Mouse (Mus musculus) limb, embryonic 14.5 days (tissue): ENCODE data around the gene Dctn1. TPM values are rescaled to one million over a fixed set of nuclear protein-coding genes. Genes with fewer than 3 reads are reported as not detected.

Experiments
- ATAC-seq: fragments of 200-750 bp; cut with Nextera tagmentation; 2 replicates; pipeline ENCODE4 v1.8.0; 2017; ENCODE audit warnings: low read depth, moderate number of reproducible peaks, moderate TSS enrichment; ENCODE audit not compliant: low FRiP score
- DNase-seq: peaks from one replicate; pipeline ENCODE4 v3.0.0-alpha.2; 2015; ENCODE audit warnings: low spot score
- H3K27ac ChIP-seq: fragments of 300-500 bp; sonication (generic); replicated peaks from 2 replicates; pipeline ENCODE4 v1.5.1; 2014; ENCODE audit warnings: low read depth, mild to moderate bottlenecking, low read length, moderate library complexity, mixed read lengths
- H3K27me3 ChIP-seq: fragments of 300-500 bp; sonication (generic); 2 replicates; pipeline ENCODE4 v1.6.1; 2014; ENCODE audit warnings: low read length, mixed read lengths; ENCODE audit not compliant: control insufficient read depth, insufficient read depth
- H3K36me3 ChIP-seq: fragments of 300-500 bp; sonication (generic); 2 replicates; pipeline ENCODE4 v1.6.1; 2014; ENCODE audit warnings: mild to moderate bottlenecking, low read length, moderate library complexity, mixed read lengths; ENCODE audit not compliant: control insufficient read depth, insufficient read depth
- H3K4me1 ChIP-seq: fragments of 300-500 bp; sonication (generic); 2 replicates; pipeline ENCODE4 v1.6.1; 2014; ENCODE audit warnings: antibody characterized with exemption, low read length, mixed read lengths; ENCODE audit not compliant: control insufficient read depth, insufficient read depth
- H3K4me2 ChIP-seq: fragments of 300-500 bp; sonication (generic); replicated peaks from 2 replicates; pipeline ENCODE4 v1.6.1; 2014; ENCODE audit warnings: low read depth, mild to moderate bottlenecking, low read length, moderate library complexity; ENCODE audit not compliant: severe bottlenecking
- H3K4me3 ChIP-seq: fragments of 300-500 bp; sonication (generic); replicated peaks from 2 replicates; pipeline ENCODE4 v1.5.1; 2014; ENCODE audit warnings: low read length
- H3K9ac ChIP-seq: fragments of 300-500 bp; sonication (generic); 2 replicates; pipeline ENCODE4 v1.6.1; 2014; ENCODE audit warnings: mild to moderate bottlenecking, low read depth, low read length, moderate library complexity; ENCODE audit not compliant: severe bottlenecking
- H3K9me3 ChIP-seq: fragments of 300-500 bp; sonication (generic); 2 replicates; pipeline ENCODE4 v1.6.1; 2016; ENCODE audit warnings: low read length; ENCODE audit not compliant: control insufficient read depth
- POLR2A ChIP-seq: fragments of 200-500 bp; IDR thresholded peaks from 2 replicates; pipeline ENCODE4 v1.8.0; 2012; ENCODE audit warnings: inconsistent platforms, mild to moderate bottlenecking, moderate library complexity, borderline replicate concordance; ENCODE audit not compliant: insufficient read depth, insufficient read length; ENCODE audit errors: extremely low read depth
- WGBS: fragments of 180-500 bp; shearing (Covaris S2); extraction: QIAGEN DNeasy Blood & Tissue Kit; methylation state at CpG from one replicate; pipeline ENCODE4 v1.1.7; 2014; 5-methylcytosine and 5-hydroxymethylcytosine counted together
- polyA plus RNA-seq, 2 experiments: library from polyadenylated mRNA; depleted of rRNA in 1 of 2; stranded (reverse) in 1 of 2; unstranded in 1 of 2; fragments of >200 nt; fragmentation: Nextera tagmentation in 1 of 2; extraction: Ambion mirVana in 1 of 2; gene quantifications; 2 replicates each; pipeline versions ENCODE4 v1.2.1 to v1.2.3; 2012 to 2014

The Dctn1 gene
- polyA plus RNA-seq, 2 experiments: 82.0 to 128 TPM

DNA sequence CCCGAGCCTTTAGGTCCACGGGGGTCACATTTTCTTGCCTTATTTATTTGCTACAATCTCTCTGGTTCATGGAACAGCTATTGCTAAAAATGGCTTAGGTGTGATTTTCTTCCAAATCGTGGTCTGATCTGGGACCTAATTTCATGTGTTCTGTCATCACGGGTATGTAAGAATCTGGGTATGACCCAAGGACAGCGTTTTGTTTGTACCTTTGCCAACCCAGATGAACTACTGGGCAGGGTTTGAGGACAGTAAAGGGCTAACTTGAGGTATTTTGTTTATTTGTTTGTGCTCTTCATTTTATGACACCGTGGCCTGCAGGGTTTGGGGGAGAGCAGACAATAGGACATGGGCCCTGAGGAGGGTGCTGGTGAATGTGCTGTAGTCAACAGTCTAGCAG lies 14.9 kb downstream of the Dctn1 start:
- H3K9ac ChIP-seq: no peak overlapping the region
- no peak for DNase-seq
- no peak for TF ChIP-seq POLR2A
- H3K36me3 ChIP-seq: peaks cover 37% of the 10 kb centered on the region
- H3K27ac ChIP-seq: no peak overlapping the region
- H3K4me3 ChIP-seq: no peak overlapping the region
- ATAC-seq: no peak
- 74% methylated on average over 6 of the region's 6 CpGs for WGBS
- no peak overlapping the region for H3K4me2 ChIP-seq
- H3K4me1 ChIP-seq: peaks cover 6% of the 10 kb centered on the region
- H3K9me3 ChIP-seq: no peaks in the 10 kb centered on the region
- H3K27me3 ChIP-seq: no peaks in the 10 kb centered on the region

DNA sequence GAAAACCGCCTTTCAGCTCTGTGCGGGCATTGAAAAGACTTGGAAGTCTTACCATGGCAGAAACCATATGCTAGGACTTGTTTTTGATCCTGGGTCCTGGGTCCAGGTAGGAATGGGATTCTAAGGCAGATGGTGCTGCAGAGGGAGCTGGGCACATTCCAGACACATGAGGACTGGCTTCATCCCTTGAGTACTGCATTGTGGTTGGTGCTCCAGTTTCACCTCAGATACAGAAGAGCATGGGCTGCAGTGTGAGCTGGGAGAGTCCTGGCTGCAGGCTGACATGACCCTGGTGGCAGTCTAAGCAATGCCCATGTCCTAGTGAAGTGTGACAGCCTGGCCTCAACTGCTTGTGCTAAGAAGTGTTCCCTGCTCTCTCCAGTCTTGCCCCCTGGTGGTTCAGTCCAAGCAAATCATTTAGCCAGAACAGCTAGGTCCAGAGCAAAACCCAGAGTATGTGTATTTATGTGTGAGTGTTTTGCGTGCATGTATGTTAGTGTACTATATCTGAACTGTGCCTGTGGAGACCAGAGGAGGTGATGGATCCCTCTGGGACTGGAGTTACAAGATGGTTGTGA lies 19.2 kb downstream of the Dctn1 start:
- Histone ChIP-seq H3K36me3 (peaks cover 67% of the 10 kb centered on the region), H3K4me1 (peaks cover 14% of the 10 kb centered on the region), H3K4me2 (no peak overlapping the region), H3K4me3 (no peak overlapping the region), H3K27ac (no peak overlapping the region), H3K9me3 (no peaks in the 10 kb centered on the region), H3K27me3 (no peaks in the 10 kb centered on the region), H3K9ac (no peak overlapping the region)
- no peak for TF ChIP-seq POLR2A
- no peak for ATAC-seq
- WGBS: 92% methylated on average over 3 of the region's 3 CpGs
- no peak for DNase-seq

DNA sequence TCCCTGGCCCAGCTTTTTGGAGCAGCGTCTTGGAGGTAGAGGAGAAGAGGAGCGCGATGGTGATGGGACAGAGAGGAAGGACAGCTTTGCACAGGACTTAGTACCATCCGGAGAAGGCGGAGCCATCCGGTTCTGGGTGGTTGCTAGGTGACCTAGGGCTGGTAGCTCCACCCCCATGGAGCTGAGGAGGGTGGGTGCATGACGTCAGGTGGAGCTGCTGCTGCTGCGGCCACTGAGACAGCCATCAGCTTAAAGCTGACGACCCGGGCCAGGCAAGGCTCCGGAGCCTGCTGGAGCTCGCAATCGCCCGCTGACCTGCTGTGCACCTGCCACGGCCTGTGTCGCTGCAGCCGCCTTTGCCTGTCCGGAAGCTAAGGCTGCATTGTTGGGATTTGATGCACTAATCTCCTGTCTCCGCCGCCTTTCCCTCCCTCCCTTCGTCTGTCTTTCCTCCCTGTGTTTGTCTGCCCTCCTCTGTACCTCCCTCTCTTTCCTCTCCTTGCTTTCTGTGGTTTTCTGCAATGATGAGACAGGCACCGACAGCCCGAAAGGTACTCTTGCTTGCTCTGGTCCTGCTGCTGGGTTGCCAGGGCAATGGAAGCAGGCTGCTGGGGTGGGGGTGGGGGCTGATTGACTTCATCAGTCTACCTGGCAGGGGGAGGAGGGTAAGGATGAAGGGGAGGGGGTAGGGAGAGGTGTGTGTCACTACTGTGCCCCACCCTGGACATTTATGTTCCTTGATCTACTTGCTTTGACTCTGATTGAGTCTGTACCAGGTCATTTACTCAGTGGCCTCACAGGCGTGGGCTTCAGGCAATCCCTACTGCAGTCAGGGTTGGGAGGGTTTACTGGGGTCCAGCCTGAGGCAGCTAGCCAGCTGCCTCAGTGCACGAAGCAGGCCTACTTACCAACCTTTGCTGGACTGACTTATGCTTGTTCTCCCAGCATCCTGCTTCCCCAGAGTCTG lies 20.5 kb downstream of the Dctn1 start:
- H3K4me3 ChIP-seq: peak overlapping the region; percentile 21
- peak; percentile 83 for ATAC-seq
- peaks cover 14% of the 10 kb centered on the region for H3K4me1 ChIP-seq
- TF ChIP-seq POLR2A: no peak
- peak overlapping the region; percentile 28; the same call in 1 of the 2 replicates for H3K9ac ChIP-seq
- H3K27ac ChIP-seq: 0 out of 2 replicates have a peak overlapping the region, but pooled peaks have one; percentile 20
- DNase-seq: peak; percentile 65
- H3K4me2 ChIP-seq: peak overlapping the region; percentile 38
- H3K36me3 ChIP-seq: peaks cover 75% of the 10 kb centered on the region
- 13% methylated on average over 24 of the region's 25 CpGs for WGBS
- no peaks in the 10 kb centered on the region for H3K27me3 ChIP-seq
- H3K9me3 ChIP-seq: no peaks in the 10 kb centered on the region

DNA sequence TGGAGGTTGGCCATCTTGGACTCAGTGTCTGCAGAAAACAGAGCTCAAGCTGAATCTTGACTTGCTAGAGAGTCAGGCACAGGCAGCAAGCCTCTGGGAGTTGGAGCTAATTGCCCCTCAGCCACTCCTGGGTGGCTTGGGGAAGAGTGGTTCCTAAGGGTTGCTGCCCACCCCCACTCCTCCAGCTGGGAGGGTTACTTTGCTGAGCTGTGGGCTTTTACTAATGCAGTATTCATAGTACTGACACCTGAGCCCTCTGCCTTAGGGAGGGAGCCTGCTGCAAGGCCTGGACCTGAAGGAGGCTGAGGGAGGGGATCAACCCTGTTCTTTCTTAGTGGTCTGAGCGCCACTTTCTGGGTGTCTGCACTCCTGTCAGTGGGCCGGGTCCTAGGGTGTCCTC lies 21.2 kb downstream of the Dctn1 start:
- H3K27ac ChIP-seq: no peak overlapping the region
- ATAC-seq (no peak), DNase-seq (no peak)
- no peak overlapping the region for H3K4me3 ChIP-seq
- H3K27me3 ChIP-seq: no peaks in the 10 kb centered on the region
- no peak for TF ChIP-seq POLR2A
- peaks cover 14% of the 10 kb centered on the region for H3K4me1 ChIP-seq
- H3K36me3 ChIP-seq: peaks cover 83% of the 10 kb centered on the region
- H3K9ac ChIP-seq: no peak overlapping the region
- no peaks in the 10 kb centered on the region for H3K9me3 ChIP-seq
- WGBS: 81% methylated on average over 2 of the region's 2 CpGs
- no peak overlapping the region for H3K4me2 ChIP-seq

DNA sequence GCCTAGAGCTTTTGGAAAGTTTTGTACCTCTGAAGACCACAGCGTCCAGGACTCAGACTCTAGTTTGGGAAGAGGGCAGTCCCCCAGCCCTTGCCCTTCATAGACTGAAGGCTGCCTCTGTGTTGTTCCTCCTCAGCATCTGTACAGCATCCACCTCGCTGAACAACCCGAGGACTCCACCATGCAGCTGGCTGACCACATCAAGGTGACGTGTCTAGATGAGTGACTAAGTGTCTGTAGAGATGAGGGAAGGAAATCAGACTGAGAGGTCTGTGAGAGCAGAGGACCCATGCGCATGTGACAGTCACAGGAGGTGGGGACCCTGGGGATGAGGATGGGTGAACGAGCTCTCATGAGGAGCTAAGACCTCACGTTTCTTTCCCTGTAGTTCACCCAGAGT lies 27.9 kb downstream of the Dctn1 start:
- Histone ChIP-seq H3K9ac (no peak overlapping the region), H3K4me3 (no peak overlapping the region), H3K4me2 (no peak overlapping the region), H3K27me3 (no peaks in the 10 kb centered on the region), H3K9me3 (no peaks in the 10 kb centered on the region), H3K27ac (no peak overlapping the region), H3K4me1 (no peaks in the 10 kb centered on the region), H3K36me3 (peaks cover 100% of the 10 kb centered on the region)
- no peak for TF ChIP-seq POLR2A
- WGBS: 91% methylated on average over 7 of the region's 7 CpGs
- ATAC-seq: no peak
- no peak for DNase-seq
